Mouse (Mus musculus) NIH3T3 (cell line): ENCODE measurements around the gene Pkp4.
A peak's percentile ranks its signal among the peaks of the same experiment; 100 is the strongest.

Source experiments
- DNase-seq: peaks from one replicate; pipeline ENCODE4 v3.0.0-alpha.2; 2012; ENCODE audit warnings: low read depth

Gene Pkp4

GRCm38 (mm10) chr2:59160605-59160963, at the start of gene Pkp4, which contains the start of gene Ccdc148:
Pkp4 (plus strand) TSS chr2:59160850.
Ccdc148 (minus strand) TSS chr2:59160683.
- DNase-seq = peak; percentile 97

DNA sequence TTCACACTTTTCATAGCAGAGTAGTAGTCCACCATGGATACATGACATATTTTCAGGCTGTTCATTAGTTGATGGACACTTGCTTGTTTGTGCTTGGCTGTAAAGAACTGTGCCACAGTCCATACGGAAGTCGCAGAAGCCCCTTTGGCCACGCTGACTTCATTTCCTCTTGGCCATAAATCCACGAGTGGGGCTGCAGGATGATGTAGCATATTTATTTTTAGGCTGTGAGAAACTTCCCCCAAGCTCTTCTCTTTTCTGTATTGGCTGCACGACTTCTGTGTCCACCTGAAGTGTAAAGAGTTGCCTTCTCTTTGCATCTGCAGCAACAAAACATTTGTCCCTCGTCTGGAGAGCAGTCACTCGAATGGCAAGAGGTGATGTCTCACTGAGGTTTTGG, 31.6 kb upstream of the Pkp4 start:
- no peak for DNase-seq

GRCm38 (mm10) chr2:59129821-59130220, 30.8 kb upstream of the Pkp4 start:
- DNase-seq = no peak

DNA sequence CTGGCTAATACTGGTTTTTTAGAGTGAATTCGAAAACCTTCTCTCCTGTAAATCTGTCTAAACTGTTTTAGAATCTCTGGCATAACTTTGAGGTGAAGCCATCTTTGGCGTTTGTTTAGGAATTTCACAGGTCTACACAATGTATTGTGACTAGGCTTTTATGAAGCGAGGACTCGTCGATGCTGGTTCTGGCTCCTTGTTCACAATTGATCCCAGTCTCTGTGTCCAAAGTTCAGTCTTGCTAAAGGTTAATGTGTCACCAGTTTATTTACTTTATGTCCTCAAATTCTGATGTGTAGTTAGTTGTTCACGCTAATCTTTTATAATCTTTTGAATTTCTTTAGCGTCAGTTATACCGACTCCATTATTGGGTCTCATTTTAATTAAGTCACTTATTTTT, 29.6 kb upstream of the Pkp4 start:
- DNase-seq = no peak

- DNase-seq = peak; percentile 11
These were observed 5.2 kb upstream of the Pkp4 start for GRCm38 (mm10) chr2:59155428-59155827.

DNA sequence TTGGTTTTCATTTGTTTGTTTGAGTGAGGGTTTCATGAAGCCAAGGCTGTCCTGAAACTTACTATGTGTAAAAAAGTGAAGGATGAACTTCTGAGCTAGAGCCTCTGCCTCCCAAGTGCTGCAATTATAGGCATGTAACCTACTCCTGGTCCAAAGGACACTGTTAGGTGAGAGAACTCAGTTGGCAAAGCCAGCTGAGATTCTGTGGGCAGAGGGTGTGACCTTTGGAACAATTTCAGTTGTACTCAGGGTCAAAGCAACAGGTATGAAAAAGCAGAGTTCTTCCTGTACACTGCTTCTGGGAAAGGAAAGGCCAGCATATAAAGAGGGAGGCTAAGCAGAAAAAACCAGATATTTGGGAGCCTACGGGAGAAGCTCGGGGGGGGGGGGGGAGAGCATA, 2.5 kb upstream of the Pkp4 start:
- DNase-seq = no peak

DNA sequence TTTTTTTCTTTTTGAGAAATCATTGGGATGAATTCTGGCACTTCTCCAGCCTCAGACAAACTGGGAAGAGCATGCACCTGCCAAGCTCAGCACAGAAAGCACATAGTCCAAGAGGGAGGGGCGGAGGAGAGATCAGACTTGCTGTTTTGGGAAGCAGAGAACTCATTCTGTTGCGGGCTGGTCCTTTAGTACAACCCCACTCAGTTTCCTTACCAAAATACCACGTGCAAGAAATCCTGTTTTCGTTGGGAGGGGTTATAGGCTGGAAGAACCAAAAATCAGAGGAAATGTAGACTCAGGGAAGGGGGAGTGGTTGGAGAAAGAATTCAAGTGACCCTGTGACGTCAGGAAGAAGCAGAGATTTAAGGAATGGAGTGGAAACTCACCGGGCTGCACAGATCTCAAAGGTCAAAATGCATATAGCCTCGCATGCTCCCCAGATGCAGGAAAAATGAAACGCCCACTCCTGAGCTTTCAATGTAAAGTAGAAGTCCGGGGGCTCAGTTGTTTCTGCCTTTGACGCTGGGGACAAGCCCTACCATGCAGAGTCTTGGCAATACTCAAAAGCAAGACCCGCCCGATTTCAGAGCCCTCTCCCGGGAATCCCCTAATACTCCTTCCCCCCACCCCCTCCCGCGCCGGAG, 567 bp upstream of the Pkp4 start:
- DNase-seq = no peak

GRCm38 (mm10) chr2:59161021-59161440, 381 bp downstream of the Pkp4 start:
- DNase-seq = no peak

- DNase-seq = peak; percentile 82
These were observed 1.0 kb downstream of the Pkp4 start for GRCm38 (mm10) chr2:59161441-59162284.

GRCm38 (mm10) chr2:59162285-59162600, 1.6 kb downstream of the Pkp4 start:
- DNase-seq = no peak

DNA sequence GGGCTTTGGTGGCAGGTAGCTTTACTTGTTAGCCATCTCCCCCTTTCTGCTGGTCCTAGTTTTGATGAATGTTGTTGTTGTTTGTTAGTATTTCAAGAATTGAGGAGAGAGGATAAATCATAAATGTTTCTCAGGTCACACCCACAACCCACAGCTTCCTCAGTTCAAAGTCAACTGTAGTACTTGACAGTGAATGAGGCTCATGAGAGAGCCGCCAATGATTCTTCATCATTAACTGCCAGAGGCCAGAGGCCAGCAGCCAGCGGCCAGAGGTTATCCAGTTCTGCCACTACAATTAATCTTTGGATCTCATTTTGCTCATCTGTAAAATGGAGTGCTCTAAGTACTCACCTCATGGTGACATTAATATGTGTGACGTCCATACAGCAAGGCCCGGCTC, 6.3 kb downstream of the Pkp4 start:
- no peak for DNase-seq

DNA sequence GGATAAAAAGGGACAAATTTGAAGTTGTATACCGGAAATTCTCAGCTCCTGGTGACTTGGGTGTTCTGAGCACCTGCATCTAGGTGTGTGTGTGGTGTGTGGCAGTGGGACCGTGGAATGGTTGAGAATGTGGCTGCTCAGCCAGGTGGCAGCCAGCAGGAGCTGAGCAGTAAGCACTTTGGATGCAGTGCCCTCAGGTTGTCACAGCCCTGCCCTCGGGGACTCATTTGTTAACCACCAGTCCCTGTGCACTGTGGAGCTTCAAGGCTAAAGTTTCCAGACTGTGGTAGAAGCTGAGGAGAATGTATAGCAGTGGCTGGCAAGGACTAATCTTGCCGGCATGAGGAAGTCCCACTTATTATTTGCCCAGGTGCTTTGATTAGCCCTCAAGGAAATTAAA, 7.2 kb downstream of the Pkp4 start:
- no peak for DNase-seq

DNA sequence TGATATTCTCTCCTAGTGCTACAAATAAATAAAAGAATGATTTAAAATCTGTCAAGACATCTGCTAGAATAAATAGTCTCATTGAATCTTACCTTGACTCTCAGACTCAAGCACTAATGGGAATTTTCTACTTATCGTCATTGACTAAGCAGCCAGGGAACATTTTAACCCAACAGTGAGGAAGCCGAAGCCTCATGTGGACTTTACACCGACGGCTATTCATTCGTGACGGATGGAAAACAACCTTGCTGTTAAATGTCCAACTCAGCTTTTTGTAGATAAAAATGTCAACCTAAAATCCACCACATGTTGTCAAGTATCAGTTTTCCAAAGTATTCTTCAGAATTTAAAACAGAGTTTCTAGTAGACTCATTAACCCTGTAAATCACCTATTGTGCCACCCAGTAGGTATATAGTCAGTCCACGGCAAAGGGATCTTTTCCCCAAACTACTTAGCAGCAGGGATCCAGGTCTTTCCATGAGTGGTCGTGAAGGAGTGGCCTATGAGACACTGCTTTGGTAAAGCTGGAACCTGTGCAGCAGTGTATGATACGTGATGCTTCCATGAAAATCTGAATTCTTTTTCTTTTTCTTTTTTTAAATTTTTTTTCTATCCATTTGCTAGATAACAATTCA, 9.0 kb downstream of the Pkp4 start:
- DNase-seq = no peak

- no peak for DNase-seq
These were observed 9.5 kb downstream of the Pkp4 start for GRCm38 (mm10) chr2:59170208-59170589.

- DNase-seq = no peak
These were observed 9.9 kb downstream of the Pkp4 start for GRCm38 (mm10) chr2:59170593-59170992.

- DNase-seq = no peak
These were observed 10.9 kb downstream of the Pkp4 start for GRCm38 (mm10) chr2:59171533-59171932.

GRCm38 (mm10) chr2:59175926-59176325, 15.3 kb downstream of the Pkp4 start:
- DNase-seq = no peak

DNA sequence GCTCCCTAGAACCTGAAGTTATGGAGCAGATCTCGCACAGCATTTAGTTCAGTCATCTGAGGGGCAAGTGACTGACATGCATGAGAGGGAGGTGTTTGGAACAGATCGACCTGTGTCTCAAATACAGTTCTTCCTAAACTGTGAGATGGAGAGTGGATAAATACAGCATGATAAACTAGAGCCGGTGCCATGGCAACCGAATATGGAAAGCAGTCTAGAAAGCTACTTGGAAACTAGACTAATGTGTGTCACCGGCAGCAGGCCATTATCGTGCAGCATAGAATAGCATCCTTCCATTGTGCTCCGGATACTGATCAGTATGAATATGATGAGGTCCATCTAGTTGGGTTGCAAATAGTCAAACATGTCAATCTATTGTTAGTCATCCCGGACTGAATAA, 17.5 kb downstream of the Pkp4 start:
- DNase-seq = no peak

- DNase-seq = no peak
These were observed 18.3 kb downstream of the Pkp4 start for GRCm38 (mm10) chr2:59178960-59179359.

DNA sequence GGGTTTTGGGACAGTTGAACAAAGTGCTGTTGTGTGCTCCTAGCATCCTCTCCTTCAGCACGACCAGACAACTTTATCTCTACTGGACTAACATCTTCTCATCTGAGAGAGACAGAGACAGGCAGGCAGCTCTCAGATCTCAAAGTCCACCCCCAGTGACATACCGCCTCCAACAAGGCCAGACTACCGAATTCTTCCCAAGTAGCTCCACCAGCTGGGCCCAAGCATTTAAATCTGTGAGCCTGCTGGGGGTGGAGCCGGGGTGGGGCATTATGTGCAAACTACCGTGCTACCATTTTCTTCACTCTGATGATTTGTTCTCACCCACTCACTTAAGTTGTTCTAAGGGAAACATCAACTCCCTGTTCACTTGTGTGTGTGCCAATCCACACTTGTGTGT, 18.8 kb downstream of the Pkp4 start:
- no peak for DNase-seq

- DNase-seq = no peak
These were observed 20.9 kb downstream of the Pkp4 start for GRCm38 (mm10) chr2:59181321-59182113.

DNA sequence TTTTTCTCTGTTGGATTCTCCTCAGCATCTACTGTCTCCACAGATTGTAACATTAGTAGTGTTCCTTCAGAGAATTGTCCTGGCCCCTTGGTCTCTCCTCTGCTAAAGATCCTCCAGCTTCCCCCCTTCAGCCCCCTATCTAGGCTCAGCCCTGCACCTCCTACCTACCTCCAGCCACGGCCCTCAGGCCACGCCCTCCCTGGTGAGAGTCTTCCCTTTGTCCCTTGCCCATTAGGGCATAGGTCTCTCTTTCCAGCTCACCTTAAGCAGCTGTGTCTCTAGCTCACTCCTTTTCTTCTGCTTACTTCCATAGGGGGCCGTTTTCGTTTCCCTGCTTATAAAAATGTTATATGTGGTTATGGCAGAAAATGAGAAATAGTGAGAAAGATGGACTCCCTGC, 22.9 kb downstream of the Pkp4 start:
- no peak for DNase-seq
